Mouse (Mus musculus): ENCODE measurements around the gene Rbm14. TPM values are rescaled to one million over a fixed set of nuclear protein-coding genes. Genes with fewer than 3 reads are reported as not detected.
A peak's percentile ranks its signal among the peaks of the same experiment; 100 is the strongest.
"Not testable (repeated sequence)": the region's sequence is repeated elsewhere in the genome, so short reads cannot be mapped to it uniquely, and the experiment has no call there.

Rbm14 gene
- polyA plus RNA-seq, 1 experiment from 2014 or later = 88.6 TPM

DNA sequence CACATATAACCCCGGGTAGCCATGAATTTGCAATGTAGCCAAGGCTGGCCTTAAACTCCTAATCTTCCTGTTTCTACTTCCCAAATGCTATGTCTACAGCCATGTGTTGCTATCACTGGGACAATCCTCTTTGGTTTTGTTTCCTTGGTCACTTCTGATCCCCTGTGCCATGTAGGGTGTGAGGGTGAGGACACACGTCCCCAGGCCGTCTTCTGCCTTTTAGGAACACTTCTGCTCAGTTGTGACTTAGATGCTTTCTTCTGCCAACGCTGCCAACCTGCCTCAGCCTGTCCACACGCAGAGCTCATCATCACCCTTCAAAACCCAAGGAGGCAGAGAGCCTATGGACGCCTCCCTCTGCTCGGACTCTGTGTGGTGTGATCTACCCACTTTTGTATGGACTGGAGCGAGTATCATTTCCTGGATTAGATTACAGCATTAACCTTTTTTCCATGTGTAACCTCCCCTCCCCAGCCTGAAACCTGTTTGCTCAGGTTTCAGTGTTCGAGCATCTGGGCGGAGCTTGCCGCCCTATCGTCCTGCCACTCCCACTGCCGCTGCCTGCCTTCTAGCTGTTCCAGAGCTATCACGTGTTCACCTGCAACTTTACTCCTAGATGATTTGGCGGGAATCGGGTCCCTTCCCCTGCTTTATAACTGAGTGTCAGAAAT is 17.1 kb upstream of the Rbm14 start:
- Histone ChIP-seq H3K4me3 (ENCODE audit: low read length) (no peak overlapping the region), H3K36me3 (ENCODE audit: control insufficient read depth, insufficient read depth, low read length) (peaks cover 6% of the 10 kb centered on the region; the same call in 1 of the 2 replicates), H3K4me2 (ENCODE audit: low read depth, low read length) (peak overlapping the region; percentile 26; the same call in 1 of the 2 replicates), H3K9ac (ENCODE audit: low read length) (no peak overlapping the region), H3K4me1 (replicated peaks; ENCODE audit: control insufficient read depth, insufficient read depth, low read length) (no peaks in the 10 kb centered on the region), H3K27ac (ENCODE audit: low read length) (no peak overlapping the region), H3K9me3 (ENCODE audit: control insufficient read depth, low read length) (no peaks in the 10 kb centered on the region), H3K27me3 (ENCODE audit: control insufficient read depth, insufficient read depth, low read depth, low read length) (no peaks in the 10 kb centered on the region)
- WGBS = 47% methylated on average over 16 of the region's 16 CpGs
- peak; percentile 54 for ATAC-seq (ENCODE audit: low read depth)

DNA sequence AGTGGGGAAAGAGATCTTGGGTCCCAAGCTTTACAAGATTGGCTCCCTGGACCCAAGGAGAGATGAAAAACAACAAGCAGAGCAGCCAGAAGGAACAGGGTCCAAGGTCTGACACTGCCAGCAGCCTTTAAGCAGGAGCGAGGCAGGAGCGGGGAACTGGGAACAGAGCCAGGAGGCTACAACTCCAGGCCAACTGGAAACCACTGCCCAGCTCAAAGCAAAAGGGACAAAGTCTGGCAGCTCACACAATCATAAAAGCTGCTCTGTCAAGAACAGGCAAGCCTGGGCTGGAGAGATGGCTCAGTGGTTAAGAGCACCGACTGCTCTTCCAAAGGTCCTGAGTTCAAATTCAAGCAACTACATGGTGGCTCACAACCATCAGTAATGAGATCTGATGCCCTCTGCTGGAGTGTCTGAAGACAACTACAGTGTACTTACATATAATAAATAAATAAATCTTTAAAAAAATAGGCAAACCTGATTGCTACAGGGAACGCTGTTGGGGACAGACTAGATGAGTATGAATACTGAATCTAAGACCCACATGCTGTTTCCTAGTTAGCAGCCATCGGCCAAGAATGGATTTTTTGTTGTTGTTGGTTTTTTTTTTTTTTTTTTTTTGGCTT is 9.4 kb upstream of the Rbm14 start:
- no peaks in the 10 kb centered on the region for H3K27me3 ChIP-seq (ENCODE audit: control insufficient read depth, insufficient read depth, low read depth, low read length)
- H3K27ac ChIP-seq (ENCODE audit: low read length) = no peak overlapping the region
- 63% methylated on average over 5 of the region's 5 CpGs for WGBS
- peak; percentile 88 for ATAC-seq (ENCODE audit: low read depth)
- H3K4me2 ChIP-seq (ENCODE audit: low read depth, low read length) = no peak overlapping the region
- H3K4me1 ChIP-seq (replicated peaks; ENCODE audit: control insufficient read depth, insufficient read depth, low read length) = no peaks in the 10 kb centered on the region
- peaks cover 3% of the 10 kb centered on the region; the same call in 1 of the 2 replicates for H3K36me3 ChIP-seq (ENCODE audit: control insufficient read depth, insufficient read depth, low read length)
- H3K9me3 ChIP-seq (ENCODE audit: control insufficient read depth, low read length) = no peaks in the 10 kb centered on the region
- no peak overlapping the region for H3K4me3 ChIP-seq (ENCODE audit: low read length)
- H3K9ac ChIP-seq (ENCODE audit: low read length) = no peak overlapping the region

DNA sequence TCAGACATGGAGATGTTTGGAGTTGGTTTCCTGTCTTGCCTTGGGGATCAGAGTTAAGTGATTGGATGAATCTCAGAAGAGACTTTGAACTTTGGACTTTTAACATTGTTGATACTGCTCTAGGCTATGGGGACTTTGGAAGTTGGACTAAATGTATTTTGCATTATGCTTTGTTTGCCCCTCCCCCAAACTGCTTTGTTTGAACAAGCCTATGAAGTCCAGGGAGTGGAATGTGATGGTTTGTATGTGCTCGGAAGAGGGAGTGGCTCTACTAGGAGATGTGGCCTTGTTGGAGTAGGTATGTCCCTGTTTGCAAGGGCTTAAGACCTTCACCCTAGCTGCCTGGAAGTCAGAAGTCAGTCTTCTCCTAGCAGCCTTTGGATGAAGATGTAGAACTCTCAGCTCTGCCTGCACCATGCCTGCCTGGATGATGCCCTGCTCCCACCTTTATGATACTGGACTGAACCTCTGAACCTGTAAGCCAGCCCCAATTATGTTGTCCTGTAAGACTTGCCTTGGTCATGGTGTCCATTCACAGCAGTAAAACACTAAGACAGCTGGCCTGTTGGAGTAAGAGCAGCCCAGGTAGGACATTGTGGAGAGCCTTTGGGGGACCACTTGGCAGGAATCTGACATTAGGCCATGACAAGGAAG is 5.9 kb upstream of the Rbm14 start:
- 14% methylated on average over 1 of the region's 1 CpGs for WGBS
- no peak overlapping the region for H3K4me2 ChIP-seq (ENCODE audit: low read depth, low read length)
- H3K4me1 ChIP-seq (replicated peaks; ENCODE audit: control insufficient read depth, insufficient read depth, low read length) = no peaks in the 10 kb centered on the region; the same call in 1 of the 2 replicates
- no peaks in the 10 kb centered on the region for H3K27me3 ChIP-seq (ENCODE audit: control insufficient read depth, insufficient read depth, low read depth, low read length)
- no peaks in the 10 kb centered on the region for H3K9me3 ChIP-seq (ENCODE audit: control insufficient read depth, low read length)
- H3K36me3 ChIP-seq (ENCODE audit: control insufficient read depth, insufficient read depth, low read length) = no peaks in the 10 kb centered on the region
- H3K27ac ChIP-seq (ENCODE audit: low read length) = no peak overlapping the region
- H3K9ac ChIP-seq (ENCODE audit: low read length) = no peak overlapping the region
- H3K4me3 ChIP-seq (ENCODE audit: low read length) = no peak overlapping the region
- ATAC-seq (ENCODE audit: low read depth) = peak; percentile 34; the same call in 1 of the 2 replicates

- H3K36me3 ChIP-seq (ENCODE audit: control insufficient read depth, insufficient read depth, low read length) = no peaks in the 10 kb centered on the region
- H3K4me1 ChIP-seq (replicated peaks; ENCODE audit: control insufficient read depth, insufficient read depth, low read length) = peaks cover 13% of the 10 kb centered on the region
- no peak for ATAC-seq (ENCODE audit: low read depth)
- H3K9me3 ChIP-seq (ENCODE audit: control insufficient read depth, low read length) = no peaks in the 10 kb centered on the region
- no peak overlapping the region for H3K4me3 ChIP-seq (ENCODE audit: low read length)
- H3K4me2 ChIP-seq (ENCODE audit: low read depth, low read length) = no peak overlapping the region
- no peak overlapping the region for H3K9ac ChIP-seq (ENCODE audit: low read length)
- 87% methylated on average over 6 of the region's 6 CpGs for WGBS
- H3K27ac ChIP-seq (ENCODE audit: low read length) = no peak overlapping the region
- H3K27me3 ChIP-seq (ENCODE audit: control insufficient read depth, insufficient read depth, low read depth, low read length) = no peaks in the 10 kb centered on the region
These were observed 1.6 kb upstream of the Rbm14 start for GRCm38 (mm10) chr19:4813015-4813414.

GRCm38 (mm10) chr19:4812334-4812949 is 1.0 kb upstream of the Rbm14 start:
- H3K36me3 ChIP-seq (ENCODE audit: control insufficient read depth, insufficient read depth, low read length); H3K27me3 ChIP-seq (ENCODE audit: control insufficient read depth, insufficient read depth, low read depth, low read length); H3K9me3 ChIP-seq (ENCODE audit: control insufficient read depth, low read length); ATAC-seq (ENCODE audit: low read depth): not testable (repeated sequence)
- Histone ChIP-seq H3K4me2 (ENCODE audit: low read depth, low read length) (peak overlapping the region; percentile 70), H3K4me1 (replicated peaks; ENCODE audit: control insufficient read depth, insufficient read depth, low read length) (peaks cover 16% of the 10 kb centered on the region), H3K27ac (ENCODE audit: low read length) (peak overlapping the region; percentile 97), H3K9ac (ENCODE audit: low read length) (peak overlapping the region; percentile 98), H3K4me3 (ENCODE audit: low read length) (peak overlapping the region; percentile 95)
- 72% methylated on average over 8 of the region's 8 CpGs for WGBS

DNA sequence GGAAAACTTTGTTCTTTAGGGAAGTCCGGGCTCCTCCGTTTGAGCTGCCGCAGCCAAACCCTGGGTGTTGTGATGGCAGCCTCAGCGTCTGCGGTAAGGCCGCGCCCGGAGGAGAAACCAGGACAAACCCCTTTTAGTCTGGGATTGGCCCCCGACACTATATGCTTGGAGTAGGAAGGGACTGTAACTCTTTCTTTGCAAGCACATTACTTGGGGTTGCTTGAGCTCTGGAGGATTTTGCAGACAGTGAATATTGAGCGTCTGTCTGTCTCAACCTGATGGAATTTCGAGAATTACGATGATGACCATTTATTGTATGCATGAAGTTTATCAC is 442 bp upstream of the Rbm14 start:
- Histone ChIP-seq H3K4me3 (ENCODE audit: low read length) (peak overlapping the region; percentile 95), H3K9ac (ENCODE audit: low read length) (peak overlapping the region; percentile 98), H3K36me3 (ENCODE audit: control insufficient read depth, insufficient read depth, low read length) (no peaks in the 10 kb centered on the region), H3K4me2 (ENCODE audit: low read depth, low read length) (peak overlapping the region; percentile 70), H3K27ac (ENCODE audit: low read length) (peak overlapping the region; percentile 97), H3K27me3 (ENCODE audit: control insufficient read depth, insufficient read depth, low read depth, low read length) (no peaks in the 10 kb centered on the region), H3K4me1 (replicated peaks; ENCODE audit: control insufficient read depth, insufficient read depth, low read length) (peaks cover 16% of the 10 kb centered on the region), H3K9me3 (ENCODE audit: control insufficient read depth, low read length) (no peaks in the 10 kb centered on the region)
- ATAC-seq (ENCODE audit: low read depth) = peak; percentile 43
- 2% methylated on average over 12 of the region's 12 CpGs for WGBS

GRCm38 (mm10) chr19:4810746-4811062 is 730 bp downstream of the Rbm14 start:
- Histone ChIP-seq H3K4me2 (ENCODE audit: low read depth, low read length) (peak overlapping the region; percentile 94), H3K27ac (ENCODE audit: low read length) (peak overlapping the region; percentile 97), H3K9ac (ENCODE audit: low read length) (peak overlapping the region; percentile 83), H3K9me3 (ENCODE audit: control insufficient read depth, low read length) (no peaks in the 10 kb centered on the region), H3K27me3 (ENCODE audit: control insufficient read depth, insufficient read depth, low read depth, low read length) (no peaks in the 10 kb centered on the region), H3K36me3 (ENCODE audit: control insufficient read depth, insufficient read depth, low read length) (no peaks in the 10 kb centered on the region), H3K4me3 (ENCODE audit: low read length) (peak overlapping the region; percentile 95), H3K4me1 (replicated peaks; ENCODE audit: control insufficient read depth, insufficient read depth, low read length) (peaks cover 16% of the 10 kb centered on the region)
- WGBS = 0% methylated on average over 17 of the region's 17 CpGs
- no peak for ATAC-seq (ENCODE audit: low read depth)

DNA sequence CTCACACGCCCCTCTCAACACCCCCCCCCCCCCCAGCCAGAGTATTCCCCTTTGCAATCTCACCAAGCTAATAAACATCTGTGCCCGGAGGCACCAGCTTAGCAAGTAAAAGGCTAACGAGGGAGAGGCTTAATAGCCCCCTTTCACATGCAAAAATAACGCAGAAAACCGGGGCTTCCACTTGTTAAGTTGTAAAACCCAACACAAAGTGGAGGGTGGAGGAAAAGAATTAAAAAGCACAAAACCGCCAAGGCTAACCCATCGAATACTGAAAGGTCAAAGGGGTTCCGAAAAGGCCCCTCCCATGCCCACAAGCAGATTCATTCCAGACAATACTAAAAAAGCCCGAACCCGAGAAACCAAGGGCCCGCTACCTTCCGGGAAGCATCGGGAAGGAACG is 1.1 kb downstream of the Rbm14 start:
- no peaks in the 10 kb centered on the region for H3K36me3 ChIP-seq (ENCODE audit: control insufficient read depth, insufficient read depth, low read length)
- under 1% methylated on average over 14 of the region's 14 CpGs for WGBS

DNA sequence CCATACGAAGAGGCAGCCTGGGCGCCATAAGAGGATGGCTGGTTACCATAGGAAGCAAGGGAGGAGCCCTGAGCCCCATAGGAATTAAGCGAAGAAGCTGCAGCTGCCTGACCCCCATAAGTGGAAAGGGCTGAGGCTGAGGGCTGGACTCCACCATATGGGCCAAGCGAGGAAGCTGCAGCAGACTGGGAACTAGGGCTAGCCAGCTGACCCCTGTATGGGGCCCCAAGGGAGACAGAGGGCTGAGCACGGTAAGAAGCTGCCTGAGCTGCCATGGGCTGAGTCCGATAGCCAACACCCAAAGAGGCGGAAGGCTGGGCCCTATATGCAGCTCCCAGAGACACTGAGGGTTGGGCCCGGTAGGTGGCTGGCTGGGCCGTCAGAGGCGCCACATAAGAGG is 8.2 kb downstream of the Rbm14 start:
- Histone ChIP-seq H3K27me3 (ENCODE audit: control insufficient read depth, insufficient read depth, low read depth, low read length) (no peaks in the 10 kb centered on the region), H3K4me3 (ENCODE audit: low read length) (no peak overlapping the region), H3K9me3 (ENCODE audit: control insufficient read depth, low read length) (no peaks in the 10 kb centered on the region), H3K4me2 (ENCODE audit: low read depth, low read length) (no peak overlapping the region), H3K27ac (ENCODE audit: low read length) (no peak overlapping the region), H3K4me1 (replicated peaks; ENCODE audit: control insufficient read depth, insufficient read depth, low read length) (0 out of 2 replicates have a peak, but pooled peaks cover 5% of the 10 kb centered on the region), H3K9ac (ENCODE audit: low read length) (no peak overlapping the region), H3K36me3 (ENCODE audit: control insufficient read depth, insufficient read depth, low read length) (peaks cover 38% of the 10 kb centered on the region)
- WGBS = 84% methylated on average over 10 of the region's 10 CpGs
- ATAC-seq (ENCODE audit: low read depth) = no peak

More for the DNA sequence above, 1.1 kb downstream of the Rbm14 start:
- no peaks in the 10 kb centered on the region for H3K9me3 ChIP-seq (ENCODE audit: control insufficient read depth, low read length)
- no peak for ATAC-seq (ENCODE audit: low read depth)
- H3K4me2 ChIP-seq (ENCODE audit: low read depth, low read length) = peak overlapping the region; percentile 94
- H3K27me3 ChIP-seq (ENCODE audit: control insufficient read depth, insufficient read depth, low read depth, low read length) = no peaks in the 10 kb centered on the region
- peak overlapping the region; percentile 83 for H3K9ac ChIP-seq (ENCODE audit: low read length)
- peak overlapping the region; percentile 95 for H3K4me3 ChIP-seq (ENCODE audit: low read length)
- peak overlapping the region; percentile 4; the same call in 1 of the 2 replicates for H3K27ac ChIP-seq (ENCODE audit: low read length)
- peaks cover 16% of the 10 kb centered on the region for H3K4me1 ChIP-seq (replicated peaks; ENCODE audit: control insufficient read depth, insufficient read depth, low read length)
